Mouse (Mus musculus) left cerebral cortex, adult 11 months (tissue): ENCODE data around the gene Iqck.

ENCODE experiments used
- DNase-seq: peaks from one replicate; pipeline ENCODE4 v3.0.0; 2022; ENCODE audit warnings: low spot score

Iqck gene

GRCm38 (mm10) chr7:118991341-118991884 lies 135.9 kb downstream of the Iqck start:
- no peak for DNase-seq

DNA sequence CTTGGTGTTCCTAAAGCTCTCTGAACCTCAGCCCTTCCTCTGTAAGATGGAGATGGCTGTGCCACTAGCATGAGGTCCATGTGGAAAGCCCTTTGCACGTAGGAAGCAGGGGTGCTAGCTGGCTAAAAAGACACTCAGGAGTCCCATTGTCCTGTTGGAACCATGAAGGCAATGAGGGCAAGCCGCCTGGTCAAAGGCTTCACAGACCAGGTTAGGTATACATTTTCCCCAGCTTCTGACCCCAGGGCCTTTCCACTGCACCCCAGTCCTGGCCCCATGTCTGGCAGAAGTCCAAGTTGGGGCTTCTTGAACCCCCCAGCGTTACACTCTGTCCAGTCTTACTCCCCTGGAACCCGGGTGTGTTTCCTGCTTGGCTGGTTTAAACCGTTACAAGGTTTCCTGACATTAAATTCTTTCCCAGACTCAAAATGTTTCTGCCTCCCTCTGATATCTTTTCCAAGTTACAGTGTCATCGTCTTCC lies 136.6 kb downstream of the Iqck start:
- DNase-seq = no peak

- DNase-seq = no peak
Observed at GRCm38 (mm10) chr7:118992623-118993405, 137.3 kb downstream of the Iqck start.

DNA sequence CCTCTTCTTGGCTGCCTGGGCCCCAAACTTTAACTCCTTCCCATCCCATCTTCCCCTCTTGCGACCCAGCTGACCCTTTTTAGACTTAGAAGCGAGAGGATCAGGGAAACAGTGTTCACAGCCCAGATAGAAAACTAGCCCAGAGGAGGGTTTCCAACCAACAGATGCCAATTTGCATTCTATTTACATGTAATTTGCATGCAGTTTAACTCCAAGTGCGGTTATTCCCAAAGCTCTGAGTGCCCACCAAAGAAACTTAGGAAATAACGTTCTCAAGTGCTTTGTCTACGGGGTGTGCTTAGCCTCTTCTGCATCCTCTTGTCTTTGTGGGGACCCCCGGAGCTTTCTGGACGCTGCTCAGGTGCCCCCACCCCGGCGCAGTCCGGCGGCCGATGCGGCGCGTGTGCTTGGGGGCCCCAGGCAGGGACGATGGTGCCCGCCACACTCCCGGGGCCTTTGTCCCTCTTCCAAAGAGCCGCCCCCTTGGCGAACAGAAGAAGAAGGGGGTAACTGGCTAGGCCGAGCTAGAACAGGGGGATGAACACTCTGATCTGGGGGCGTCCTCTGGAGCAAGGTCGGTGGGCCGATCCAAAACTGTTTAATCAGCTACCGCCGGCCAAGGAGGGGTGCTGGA lies 138.2 kb downstream of the Iqck start:
- no peak for DNase-seq

DNA sequence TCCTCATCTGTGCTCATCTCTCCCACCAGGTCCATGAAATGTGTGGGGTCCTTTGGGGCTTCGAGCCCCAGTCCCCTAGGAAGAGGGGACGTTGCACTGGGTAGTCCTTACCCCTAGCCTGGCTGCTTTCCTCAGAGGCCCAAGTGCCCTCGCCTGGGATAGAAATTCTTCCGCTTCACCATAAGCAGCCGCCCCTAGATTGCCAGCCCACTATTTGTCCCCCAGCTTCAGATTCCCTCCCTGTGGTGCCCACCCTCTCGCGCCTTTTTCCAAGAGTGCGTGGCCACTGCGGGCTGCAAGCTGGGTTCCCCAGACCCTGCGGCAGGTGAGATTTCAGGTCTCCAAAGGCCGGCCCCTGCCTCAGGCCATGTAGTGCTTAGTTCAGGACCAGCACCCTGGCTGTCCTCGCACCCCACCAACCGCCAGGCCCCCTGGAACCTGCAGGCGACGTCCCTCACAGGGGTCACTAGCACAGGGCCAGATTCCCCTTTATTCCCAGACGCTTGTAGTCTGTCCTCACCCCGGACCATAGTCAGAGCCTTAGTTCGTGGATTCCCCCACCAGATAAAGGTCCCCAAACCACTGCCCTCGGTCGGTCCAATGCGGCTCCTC lies 138.8 kb downstream of the Iqck start:
- no peak for DNase-seq

DNA sequence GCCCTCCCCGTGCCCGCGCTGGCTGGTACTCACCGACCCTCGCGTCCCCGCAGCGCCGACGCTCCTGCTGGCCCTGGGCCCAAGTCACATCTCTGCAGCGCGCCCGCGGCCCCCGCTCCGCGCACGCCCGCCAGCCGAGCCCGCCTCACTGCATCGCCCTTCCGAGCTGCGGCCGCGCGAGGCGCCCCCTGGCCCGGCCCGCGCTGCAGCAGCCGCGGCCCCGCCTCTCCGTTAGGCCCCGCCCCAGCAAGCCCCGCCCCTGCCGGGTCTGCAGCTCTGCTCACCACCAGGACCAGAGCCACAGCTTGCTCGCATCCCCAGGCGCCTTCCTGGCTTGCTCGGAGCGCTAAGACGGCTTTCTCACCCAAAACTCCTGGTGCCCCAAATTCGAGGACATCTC lies 139.5 kb downstream of the Iqck start, which contains the start of gene Gprc5b:
Gene Gprc5b, minus strand, starts transcription at position 205 of the 400 bp plus-strand sequence.
- no peak for DNase-seq

DNA sequence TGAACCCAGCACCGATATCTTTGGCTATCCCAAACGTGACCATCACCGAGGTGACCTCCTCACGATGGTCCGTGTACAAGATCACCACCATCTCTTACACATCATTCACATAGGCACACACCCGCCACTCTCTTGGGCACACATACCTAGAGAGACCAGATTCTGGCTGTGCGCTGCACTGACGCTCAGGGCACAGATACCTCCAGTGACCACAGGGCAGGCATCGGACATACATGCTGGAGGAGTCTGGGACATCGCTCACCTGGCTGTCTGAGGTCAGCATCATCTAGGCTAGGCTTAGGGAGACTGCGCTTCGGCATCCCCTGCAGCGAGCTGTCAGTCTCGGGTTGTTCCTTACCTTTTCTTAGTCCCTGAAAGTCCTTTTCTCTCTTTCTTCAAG lies 140.1 kb downstream of the Iqck start:
- DNase-seq = no peak

- DNase-seq = peak; percentile 82
Observed at GRCm38 (mm10) chr7:118996137-118996837, 140.7 kb downstream of the Iqck start.

DNA sequence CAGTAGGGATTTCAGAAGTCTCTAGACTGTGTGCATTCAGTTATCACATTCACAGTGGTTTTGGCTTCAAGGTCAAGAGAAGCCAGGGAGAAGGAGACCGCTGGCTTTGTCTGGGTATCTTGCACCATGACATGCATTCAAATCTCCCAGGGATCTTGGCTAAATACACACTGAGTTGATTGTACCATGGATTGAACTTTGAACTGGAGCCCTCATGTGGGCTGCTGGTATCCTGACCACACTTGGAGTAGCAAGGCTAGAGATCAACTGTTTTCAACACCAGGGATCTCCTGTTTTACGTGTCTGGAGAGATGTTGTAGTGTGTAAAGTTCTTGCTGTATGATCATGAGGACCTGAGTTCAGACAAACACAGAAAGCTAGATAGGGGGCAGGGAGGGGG lies 144.3 kb downstream of the Iqck start:
- DNase-seq = no peak

DNA sequence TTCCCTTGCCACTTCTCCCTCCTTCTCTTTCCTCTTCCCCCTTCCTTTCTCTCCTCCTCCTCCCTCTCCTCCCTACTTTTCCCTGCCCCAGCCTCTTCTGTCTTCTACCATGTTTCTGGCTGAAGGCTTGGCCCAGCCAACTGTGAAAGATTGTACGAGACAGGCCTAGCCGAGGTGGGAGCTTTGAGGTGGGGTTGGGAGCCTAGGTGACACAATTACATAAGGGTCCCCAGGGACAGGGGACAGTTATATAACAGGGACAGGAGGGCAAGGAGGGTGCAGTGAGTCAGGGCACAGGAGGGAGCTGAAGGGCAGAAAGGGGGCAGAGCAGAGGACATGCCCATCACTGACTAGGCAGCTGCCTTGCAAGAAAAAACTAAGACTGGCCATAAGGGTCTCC lies 146.4 kb downstream of the Iqck start:
- DNase-seq = no peak

DNA sequence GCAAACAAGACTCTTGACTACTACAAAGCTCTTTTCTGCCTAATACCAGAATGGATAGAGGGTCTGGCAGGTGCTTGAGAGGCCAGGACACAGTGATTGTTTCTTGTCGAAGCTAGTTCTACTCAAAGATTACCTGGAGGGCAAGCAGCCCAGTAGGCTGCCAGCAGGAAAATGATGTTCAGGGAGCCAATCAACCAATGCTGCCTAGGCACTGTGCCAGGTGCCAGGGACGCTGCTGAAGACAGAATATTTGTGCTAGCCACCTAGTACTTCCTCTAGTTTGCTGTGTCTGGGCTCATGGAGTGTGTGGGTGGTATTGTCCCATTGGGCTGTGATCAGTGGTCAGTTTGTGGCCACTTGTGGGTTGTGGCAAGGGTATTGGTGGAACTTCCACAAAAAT lies 146.9 kb downstream of the Iqck start:
- DNase-seq = no peak

GRCm38 (mm10) chr7:119010854-119011529 lies 155.4 kb downstream of the Iqck start:
- DNase-seq = no peak

DNA sequence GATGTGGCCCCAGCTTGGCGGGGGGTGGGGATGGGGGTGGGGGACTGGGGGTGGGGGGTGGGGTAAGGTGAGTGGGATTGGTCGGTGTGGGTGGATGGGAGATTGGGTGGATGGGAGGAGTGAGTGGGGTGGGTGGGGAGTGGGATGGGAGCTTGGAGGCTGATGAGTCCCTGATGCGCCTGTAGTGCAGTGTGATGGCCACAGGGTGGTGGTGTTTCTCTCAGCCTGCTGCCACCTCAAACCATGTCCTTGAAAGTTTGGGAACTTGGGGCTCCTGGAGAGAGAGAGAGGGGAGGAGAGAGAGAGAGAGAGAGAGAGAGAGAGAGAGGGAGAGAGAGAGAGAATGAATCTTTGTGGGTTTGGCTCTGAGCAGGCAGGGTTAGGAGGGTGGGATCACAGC lies 160.2 kb downstream of the Iqck start:
- no peak for DNase-seq

GRCm38 (mm10) chr7:119019537-119019936 lies 164.0 kb downstream of the Iqck start:
- DNase-seq = no peak
